Mouse (Mus musculus): ENCODE data around the gene Slc44a4.
"Not testable (repeated sequence)": the region's sequence is repeated elsewhere in the genome, so short reads cannot be mapped to it uniquely, and the experiment has no call there.

The Slc44a4 gene

DNA sequence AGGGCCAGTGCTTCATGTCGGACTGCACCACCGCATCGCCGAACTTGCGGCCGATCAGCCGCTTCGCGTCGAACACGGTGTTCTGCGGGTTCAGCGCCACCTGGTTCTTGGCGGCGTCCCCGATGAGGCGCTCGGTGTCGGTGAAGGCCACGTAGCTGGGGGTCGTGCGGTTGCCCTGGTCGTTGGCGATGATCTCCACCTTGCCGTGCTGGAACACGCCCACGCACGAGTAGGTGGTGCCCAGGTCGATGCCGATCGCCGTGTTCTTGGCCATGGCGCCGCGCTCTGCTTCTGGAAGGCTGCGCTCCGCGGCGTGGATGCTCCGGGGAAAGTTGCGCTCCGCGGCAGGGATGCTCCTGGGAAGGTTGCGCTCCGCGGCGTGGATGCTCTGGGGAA, 44.5 kb downstream of the Slc44a4 start:
- POLR2A ChIA-PET: interaction anchor here in 3 of 4 experiments (0.5 to 9.5 kb wide), 18 partner anchors 8 to 852 kb away, joined by 3 to 216 read pairs (median 3); partner anchors contain the start of genes Hspa1l (in 2 of the 3), H2-DMa (in 1 of the 3), Hspa1a (in 1 of the 3) and Lsm2 (in 1 of the 3)
- CTCF ChIA-PET: not testable (repeated sequence)

DNA sequence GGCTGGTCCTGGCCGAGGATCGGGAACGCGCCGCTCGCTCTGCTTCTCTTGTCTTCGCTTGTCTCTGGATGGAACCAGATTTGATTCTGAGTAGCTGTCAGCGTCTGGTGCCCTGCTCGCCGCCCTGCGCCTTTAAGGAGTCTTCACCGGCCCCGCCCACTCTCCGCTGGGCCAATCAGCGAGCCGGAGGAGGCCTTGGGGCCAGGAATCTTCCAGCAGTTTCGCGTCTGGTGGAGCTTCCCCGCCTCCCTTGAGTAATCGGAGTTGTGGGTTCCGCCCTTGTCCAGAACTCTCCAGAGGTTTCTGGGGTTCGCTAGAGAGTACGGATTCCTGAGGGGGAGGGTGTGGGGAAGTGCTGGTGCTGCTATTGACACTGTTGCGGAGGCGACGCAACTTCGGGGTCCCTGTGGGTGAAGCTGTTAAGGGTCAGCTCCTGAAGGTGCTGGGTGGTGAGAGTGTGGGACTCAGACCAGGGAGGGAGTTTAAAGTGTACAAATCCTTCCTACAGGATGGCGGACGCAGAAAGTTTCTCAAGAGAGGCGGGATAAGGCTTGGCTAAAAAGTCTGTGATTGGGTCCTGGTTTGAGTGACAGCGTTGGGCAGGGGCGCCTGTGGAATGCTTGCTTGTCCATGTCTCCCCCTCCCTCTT, 45.0 kb downstream of the Slc44a4 start, which contains the start of gene Hspa1b:
Gene Hspa1b, minus strand, starts transcription at position 109 of the 649 bp plus-strand sequence.
- CTCF ChIA-PET: not testable (repeated sequence)
- POLR2A ChIA-PET: interaction anchor here (0.5 to 9.5 kb wide), 19 partner anchors 8 to 852 kb away, joined by 3 to 216 read pairs (median 3); partner anchors contain the start of genes Hspa1l (in 2 of the 4), H2-DMa (in 1 of the 4), Hspa1a (in 1 of the 4) and Lsm2 (in 1 of the 4)

DNA sequence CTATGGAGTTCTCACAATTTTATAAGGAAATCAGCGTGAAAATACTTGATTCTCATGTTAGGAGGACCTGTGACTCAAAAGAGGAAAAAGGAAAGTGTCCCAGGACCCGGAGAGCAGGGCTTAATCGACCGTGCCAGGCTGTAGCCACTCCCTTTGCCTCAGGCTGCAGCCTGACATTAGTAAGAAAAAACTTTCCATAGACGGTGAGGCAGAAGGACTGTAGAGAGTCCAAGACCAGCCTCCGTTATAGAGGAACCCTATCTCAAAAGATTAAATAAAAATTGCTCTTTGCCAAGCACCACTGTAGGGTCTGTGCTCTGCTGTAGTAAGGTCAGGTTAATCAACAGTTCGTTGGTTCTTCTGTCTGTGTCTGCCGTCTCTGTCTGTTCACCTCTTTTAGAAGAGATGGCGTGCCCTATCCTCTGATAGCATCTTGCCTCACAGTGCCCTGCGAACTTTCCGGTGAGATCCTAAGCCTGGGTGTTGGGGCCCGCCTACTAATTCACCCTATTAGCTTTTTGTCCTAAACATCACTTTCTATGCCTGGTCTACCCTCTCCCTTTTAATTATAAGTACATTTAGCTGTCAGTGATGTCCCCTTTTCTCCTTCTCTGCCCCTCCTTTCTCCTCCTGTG, 45.7 kb downstream of the Slc44a4 start:
- POLR2A ChIA-PET: interaction anchor here (0.7 to 9.5 kb wide), 14 partner anchors 7 to 841 kb away, joined by 3 to 216 read pairs (median 3); partner anchors contain the start of genes H2-DMa (in 1 of the 4), Hspa1l (in 1 of the 4) and Lsm2 (in 1 of the 4)
- CTCF ChIA-PET: interaction anchor here in 3 of 4 experiments (0.6 to 0.8 kb wide), 4 partner anchors 99 to 650 kb away, joined by 3 to 13 read pairs (median 6); partner anchors contain the start of gene D17H6S53E (in 1 of the 3)

DNA sequence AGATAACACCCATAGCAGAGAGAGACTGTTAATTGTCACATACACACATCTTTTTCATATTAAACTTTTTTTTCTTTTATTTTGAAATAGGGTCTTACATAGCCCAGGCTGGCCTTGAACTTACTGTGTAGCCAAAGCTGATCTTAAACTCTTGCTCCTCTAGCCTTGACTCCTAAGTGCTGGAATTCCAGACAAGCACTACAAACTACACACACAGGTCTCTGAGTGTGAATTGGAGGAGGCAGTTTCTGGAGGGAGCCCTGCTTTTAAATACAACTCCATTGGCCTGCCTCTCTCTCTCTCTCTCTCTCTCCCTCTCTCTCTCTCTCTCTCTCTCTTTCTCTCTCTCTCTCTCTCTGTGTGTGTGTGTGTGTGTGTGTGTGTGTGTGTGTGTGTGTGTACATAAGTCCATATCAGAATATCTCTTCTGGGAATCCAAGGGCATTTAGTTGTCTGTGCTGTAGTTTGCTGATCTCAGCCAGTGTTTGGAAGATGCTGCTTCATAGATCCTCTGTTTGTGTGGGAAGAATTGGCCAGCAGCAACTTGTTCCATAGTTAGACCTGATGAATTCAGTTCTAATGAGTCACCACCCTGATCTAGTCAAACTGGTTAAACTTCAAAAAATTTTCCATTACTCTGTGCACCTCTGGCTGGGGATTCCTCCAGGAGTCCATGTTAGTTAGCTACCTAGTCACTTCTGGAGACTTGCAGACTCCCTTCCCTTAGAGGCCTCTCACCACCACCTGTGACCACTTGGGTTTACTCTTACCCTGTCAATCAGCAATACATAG, 46.6 kb downstream of the Slc44a4 start:
- POLR2A ChIA-PET: interaction anchor here in 2 of 4 experiments (0.7 to 9.5 kb wide), 8 partner anchors 10 to 119 kb away, joined by 3 to 216 read pairs (median 5); partner anchors contain the start of genes Hspa1a (in 1 of the 2) and Hspa1l (in 1 of the 2)
- CTCF ChIA-PET: interaction anchor here in 3 of 4 experiments (0.6 to 0.8 kb wide), 4 partner anchors 98 to 649 kb away, joined by 3 to 13 read pairs (median 6); partner anchors contain the start of gene D17H6S53E (in 1 of the 3)

DNA sequence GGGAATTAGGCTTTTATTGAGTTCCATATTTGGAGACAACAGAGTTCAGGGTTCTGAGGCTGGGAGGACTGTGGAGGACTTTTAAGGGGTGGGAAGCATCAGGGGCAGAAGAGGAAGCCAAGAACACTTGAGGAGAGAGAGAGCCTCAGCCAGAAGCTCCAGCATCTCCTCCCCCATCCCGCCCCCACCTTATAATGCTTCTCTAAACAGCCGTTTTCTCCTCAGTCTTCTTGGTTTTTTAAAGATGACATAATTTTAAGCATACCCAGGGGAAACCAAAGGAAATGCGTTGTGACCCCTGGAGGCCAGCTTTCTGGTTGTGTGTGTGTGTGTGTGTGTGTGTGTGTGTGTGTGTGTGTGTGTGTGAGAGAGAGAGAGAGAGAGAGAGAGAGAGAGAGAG, 47.9 kb downstream of the Slc44a4 start:
- ChIA-PET POLR2A (interaction anchor here (0.6 to 9.5 kb wide), 10 partner anchors 10 to 191 kb away, joined by 3 to 216 read pairs (median 5); partner anchors contain the start of genes Hspa1a (in 2 of the 4) and Hspa1l (in 2 of the 4)), CTCF (interaction anchor here in 1 of 4 experiments (0.7 kb wide), 1 partner anchor 356 kb away, joined by 5 read pairs; no protein-coding TSS in a partner anchor)

DNA sequence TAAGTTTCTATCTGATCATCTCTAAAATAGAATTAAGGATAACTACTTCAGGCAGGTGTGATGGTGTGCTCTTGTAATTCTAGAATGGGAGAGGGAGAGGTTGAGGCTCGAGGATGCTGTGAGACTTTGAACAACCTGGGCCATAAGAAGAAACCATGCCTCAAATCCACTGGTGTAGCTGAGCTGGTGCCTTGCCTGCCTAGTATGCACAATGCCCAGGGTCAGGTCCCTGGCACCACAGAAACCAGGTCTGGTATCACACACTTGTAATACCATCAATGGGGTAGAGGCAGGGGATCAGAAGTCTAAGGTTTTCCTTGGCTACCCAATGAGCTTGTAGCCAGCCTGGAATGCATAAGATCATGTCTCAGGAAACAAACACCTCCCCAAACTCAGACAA, 48.6 kb downstream of the Slc44a4 start:
- CTCF ChIA-PET: interaction anchor here in 1 of 4 experiments (0.6 to 0.9 kb wide), 4 partner anchors 10 to 357 kb away, joined by 4 to 5 read pairs (median 4); partner anchors contain the start of genes C2 and Ehmt2
- POLR2A ChIA-PET: interaction anchor here (0.6 to 9.5 kb wide), 17 partner anchors 7 to 190 kb away, joined by 3 to 216 read pairs (median 6); partner anchors contain the start of genes Ddah2 (in 1 of the 4), Hspa1a (in 1 of the 4), Hspa1l (in 1 of the 4) and Lsm2 (in 1 of the 4)

DNA sequence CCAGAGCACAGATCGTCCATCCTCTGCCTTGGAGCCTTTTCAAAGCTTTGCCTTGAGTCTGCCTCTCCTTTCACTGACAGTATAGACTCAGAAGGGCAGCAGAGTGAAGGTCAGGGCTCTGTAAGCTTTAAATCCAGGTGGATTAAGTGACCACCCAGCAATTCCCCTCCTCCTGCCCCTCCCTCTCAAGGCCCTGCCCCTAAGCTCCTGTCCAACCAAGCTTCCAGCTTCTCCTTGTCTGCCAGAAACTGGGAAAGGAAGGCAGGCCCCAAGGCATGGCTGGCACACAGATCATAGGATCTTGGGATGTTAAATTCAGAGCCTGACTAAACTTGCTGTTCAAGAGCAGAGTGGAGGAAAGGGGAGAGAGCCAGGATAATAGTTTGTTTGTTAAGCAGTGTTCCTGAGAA, 50.4 kb downstream of the Slc44a4 start:
- POLR2A ChIA-PET: interaction anchor here (0.5 to 9.5 kb wide), 58 partner anchors 8 to 845 kb away, joined by 3 to 216 read pairs (median 4); partner anchors contain the start of genes Ddx39b (in 3 of the 4), Lsm2 (in 3 of the 4), Neu1 (in 3 of the 4) and Ddah2 (in 2 of the 4)

DNA sequence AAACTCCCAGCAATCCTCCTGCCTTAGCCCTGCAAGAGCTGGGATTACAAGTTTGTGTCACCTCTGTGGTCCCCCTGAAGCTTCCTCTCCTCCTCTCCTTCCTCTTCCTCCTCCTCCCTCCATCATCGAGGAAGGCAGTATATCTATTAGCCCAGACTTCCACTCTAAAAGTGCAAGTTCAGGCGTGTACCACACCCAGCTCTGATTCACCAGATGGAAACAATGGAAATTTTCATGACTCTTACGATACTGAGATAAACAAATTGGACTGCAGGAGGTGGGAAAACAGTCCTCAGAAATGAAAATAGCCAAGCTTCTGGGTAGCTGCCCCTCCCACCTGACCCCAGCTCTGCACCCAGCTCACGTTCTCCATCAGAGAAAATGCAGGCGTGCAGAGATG, 51.4 kb downstream of the Slc44a4 start:
- POLR2A ChIA-PET: interaction anchor here (0.5 to 9.5 kb wide), 28 partner anchors 8 to 276 kb away, joined by 3 to 216 read pairs (median 6); partner anchors contain the start of genes Lsm2 (in 3 of the 4), Neu1 (in 2 of the 4), Ddah2 (in 1 of the 4) and Ddx39b (in 1 of the 4)

More for the DNA sequence above, 50.4 kb downstream of the Slc44a4 start:
- CTCF ChIA-PET: interaction anchor here (0.6 to 1.4 kb wide), 13 partner anchors 10 to 310 kb away, joined by 3 to 13 read pairs (median 4); partner anchors contain the start of genes Lsm2 (in 1 of the 4) and Msh5 (in 1 of the 4)

DNA sequence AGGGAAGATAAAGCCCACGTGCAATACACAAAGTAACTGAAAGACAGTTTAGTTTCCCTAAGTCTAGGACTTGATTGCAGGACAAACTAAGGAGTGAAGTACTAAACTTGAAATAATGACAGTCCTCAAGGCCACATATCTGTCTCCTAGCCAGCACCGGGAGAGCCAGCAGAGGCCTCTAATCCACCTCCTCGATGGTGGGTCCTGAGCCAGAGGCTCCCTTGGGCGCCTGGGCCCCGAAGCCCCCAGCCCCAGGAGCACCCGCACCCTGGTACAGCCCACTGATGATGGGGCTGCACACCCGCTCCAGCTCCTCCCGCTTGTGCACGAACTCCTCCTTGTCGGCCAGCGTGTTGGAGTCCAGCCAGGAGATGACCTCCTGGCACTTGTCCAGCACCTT, 55.6 kb downstream of the Slc44a4 start, which contains the start of gene Gm20481:
Gene Gm20481, plus strand, starts transcription at position 91 of the 400 bp plus-strand sequence.
- CTCF ChIA-PET: not testable (repeated sequence)
- POLR2A ChIA-PET: interaction anchor here in 2 of 4 experiments (1.5 to 5.9 kb wide), 3 partner anchors 14 to 17 kb away, joined by 5 to 32 read pairs (median 10); no protein-coding TSS in a partner anchor

More for the DNA sequence above, 51.4 kb downstream of the Slc44a4 start:
- CTCF ChIA-PET: interaction anchor here in 2 of 4 experiments (0.5 to 1.5 kb wide), 6 partner anchors 16 to 959 kb away, joined by 3 to 21 read pairs (median 6); partner anchors contain the start of genes Lsm2 (in 1 of the 2) and Ly6g6c (in 1 of the 2)

DNA sequence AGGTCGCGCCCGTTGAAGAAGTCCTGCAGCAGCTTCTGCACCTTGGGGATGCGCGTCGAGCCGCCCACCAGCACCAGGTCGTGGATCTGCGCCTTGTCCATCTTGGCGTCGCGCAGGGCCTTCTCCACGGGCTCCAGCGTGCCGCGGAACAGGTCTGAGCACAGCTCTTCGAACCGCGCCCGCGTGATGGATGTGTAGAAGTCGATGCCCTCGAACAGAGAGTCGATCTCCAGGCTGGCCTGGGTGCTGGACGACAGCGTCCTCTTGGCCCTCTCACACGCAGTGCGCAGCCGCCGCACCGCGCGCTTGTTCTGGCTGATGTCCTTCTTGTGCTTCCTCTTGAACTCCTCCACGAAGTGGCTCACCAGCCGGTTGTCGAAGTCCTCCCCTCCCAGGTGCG, 56.6 kb downstream of the Slc44a4 start:
- CTCF ChIA-PET, POLR2A ChIA-PET: not testable (repeated sequence)

DNA sequence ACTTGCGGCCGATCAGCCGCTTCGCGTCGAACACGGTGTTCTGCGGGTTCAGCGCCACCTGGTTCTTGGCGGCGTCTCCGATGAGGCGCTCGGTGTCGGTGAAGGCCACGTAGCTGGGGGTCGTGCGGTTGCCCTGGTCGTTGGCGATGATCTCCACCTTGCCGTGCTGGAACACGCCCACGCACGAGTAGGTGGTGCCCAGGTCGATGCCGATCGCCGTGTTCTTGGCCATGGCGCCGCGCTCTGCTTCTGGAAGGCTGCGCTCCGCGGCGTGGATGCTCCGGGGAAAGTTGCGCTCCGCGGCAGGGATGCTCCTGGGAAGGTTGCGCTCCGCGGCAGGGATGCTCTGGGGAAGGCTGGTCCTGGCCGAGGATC, 57.4 kb downstream of the Slc44a4 start:
- ChIA-PET POLR2A (interaction anchor here in 3 of 4 experiments (0.7 to 7.3 kb wide), 12 partner anchors 9 to 270 kb away, joined by 3 to 111 read pairs (median 5); partner anchors contain the start of genes Ddx39b (in 1 of the 3), Hspa1b (in 1 of the 3) and Lsm2 (in 1 of the 3)), CTCF (interaction anchor here in 1 of 4 experiments (1.0 to 1.2 kb wide), 2 partner anchors 10 to 197 kb away, joined by 3 to 4 read pairs; partner anchors contain the start of gene Lsm2)

DNA sequence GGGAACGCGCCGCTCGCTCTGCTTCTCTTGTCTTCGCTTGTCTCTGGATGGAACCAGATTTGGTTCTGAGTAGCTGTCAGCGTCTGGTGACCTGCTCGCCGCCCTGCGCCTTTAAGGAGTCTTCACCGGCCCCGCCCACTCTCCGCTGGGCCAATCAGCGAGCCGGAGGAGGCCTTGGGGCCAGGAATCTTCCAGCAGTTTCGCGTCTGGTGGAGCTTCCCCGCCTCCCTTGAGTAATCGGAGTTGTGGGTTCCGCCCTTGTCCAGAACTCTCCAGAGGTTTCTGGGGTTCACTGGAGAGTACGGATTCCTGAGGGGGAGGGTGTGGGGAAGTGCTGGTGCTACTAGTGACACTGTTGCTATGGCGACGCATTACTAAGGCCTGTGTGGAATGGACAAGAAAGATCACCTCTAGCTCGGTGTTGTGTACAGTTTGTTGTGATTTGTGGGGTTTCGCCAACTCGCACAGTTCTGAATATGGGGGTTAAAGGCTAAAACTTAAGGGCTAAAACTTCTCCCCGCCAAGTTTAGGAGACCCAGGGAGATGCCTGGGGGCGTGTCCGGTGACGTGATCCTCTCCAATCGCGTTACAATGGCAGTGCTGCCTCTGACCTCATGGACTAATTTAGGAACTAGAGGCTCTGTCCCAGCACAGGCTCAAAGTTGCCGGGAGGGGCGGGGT, 57.9 kb downstream of the Slc44a4 start, which contains the start of the genes Hspa1a and Hspa1l:
Gene Hspa1a, minus strand, starts transcription at position 88 of the 681 bp plus-strand sequence.
Gene Hspa1l, plus strand, starts transcription at position 635 of the 681 bp plus-strand sequence.
- CTCF ChIA-PET: interaction anchor here in 2 of 4 experiments (0.6 to 1.2 kb wide), 4 partner anchors 9 to 334 kb away, joined by 3 to 4 read pairs (median 3); partner anchors contain the start of gene Lsm2 (in 1 of the 2)
- POLR2A ChIA-PET: interaction anchor here (0.6 to 7.3 kb wide), 20 partner anchors 8 to 274 kb away, joined by 3 to 111 read pairs (median 5); partner anchors contain the start of genes Ddx39b (in 2 of the 4), Hspa1b (in 2 of the 4), Lsm2 (in 2 of the 4) and Ehmt2 (in 1 of the 4)

DNA sequence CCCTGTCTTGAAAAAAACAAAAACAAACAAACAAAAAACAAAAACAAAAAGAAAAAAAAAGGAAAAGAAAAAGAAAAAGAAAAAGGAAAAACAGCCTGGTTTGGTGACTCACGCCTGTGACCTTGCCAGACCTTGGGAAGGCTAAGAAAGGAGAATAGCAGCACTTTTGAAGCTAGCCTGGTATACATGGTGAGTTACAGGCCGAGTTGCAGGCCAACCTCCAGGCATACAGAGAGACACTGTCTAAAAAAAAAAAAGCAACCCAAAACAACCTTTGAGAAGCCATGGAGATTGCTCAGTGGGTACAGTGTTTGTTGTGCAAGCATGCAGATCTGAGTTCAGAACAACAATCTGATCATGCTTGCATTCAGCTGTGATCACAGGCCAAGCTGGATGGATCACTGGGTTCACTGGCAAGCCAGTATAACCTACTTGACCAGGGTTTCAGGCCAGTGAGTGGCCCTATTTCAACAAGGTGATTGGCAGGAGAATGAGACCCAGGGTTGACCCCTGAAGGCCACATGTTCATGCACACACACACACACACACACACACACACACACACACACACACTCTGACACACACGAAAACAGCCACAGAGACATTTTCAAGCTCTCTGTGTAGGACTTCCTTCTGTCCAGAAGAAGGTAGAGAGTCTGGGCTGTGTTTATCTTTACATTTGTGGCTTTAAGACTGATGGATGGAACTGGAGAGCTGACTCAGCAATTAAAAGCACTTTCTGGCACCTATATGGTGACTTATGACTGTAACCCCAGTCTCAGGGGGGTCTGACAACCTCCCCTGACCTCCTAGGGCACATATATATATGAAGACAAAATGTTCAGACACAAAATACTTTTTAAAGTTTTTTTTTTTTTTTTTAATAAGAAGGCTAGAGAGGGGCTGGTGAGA, 61.6 kb downstream of the Slc44a4 start:
- ChIA-PET CTCF (interaction anchor here in 3 of 4 experiments (0.6 to 1.2 kb wide), 5 partner anchors 11 to 1024 kb away, joined by 3 to 7 read pairs (median 4); partner anchors contain the start of gene B3galt4 (in 1 of the 3)), POLR2A (interaction anchor here (0.5 to 7.3 kb wide), 16 partner anchors 10 to 280 kb away, joined by 3 to 111 read pairs (median 3); partner anchors contain the start of genes Hspa1b (in 1 of the 4) and Msh5 (in 1 of the 4))

DNA sequence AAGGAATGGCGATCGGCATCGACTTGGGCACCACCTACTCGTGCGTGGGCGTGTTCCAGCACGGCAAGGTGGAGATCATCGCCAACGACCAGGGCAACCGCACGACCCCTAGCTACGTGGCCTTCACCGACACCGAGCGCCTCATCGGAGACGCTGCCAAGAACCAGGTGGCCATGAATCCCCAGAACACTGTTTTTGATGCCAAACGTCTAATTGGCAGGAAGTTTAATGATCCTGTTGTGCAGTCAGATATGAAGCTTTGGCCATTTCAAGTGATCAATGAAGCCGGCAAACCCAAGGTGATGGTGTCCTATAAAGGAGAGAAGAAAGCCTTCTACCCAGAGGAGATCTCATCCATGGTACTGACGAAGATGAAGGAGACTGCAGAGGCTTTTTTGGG, 62.7 kb downstream of the Slc44a4 start:
- ChIA-PET CTCF (interaction anchor here in 1 of 4 experiments (0.7 kb wide), 1 partner anchor 1025 kb away, joined by 3 read pairs; the partner anchor contains the start of gene B3galt4), POLR2A (interaction anchor here in 3 of 4 experiments (1.1 to 7.3 kb wide), 8 partner anchors 10 to 26 kb away, joined by 3 to 111 read pairs (median 4); partner anchors contain the start of gene Hspa1b (in 1 of the 3))

Data from embryonic stem cell, embryonic (primary cell).